Mouse (Mus musculus): ENCODE data around the gene Crhr2. TPM values are rescaled to one million over a fixed set of nuclear protein-coding genes. Genes with fewer than 3 reads are reported as not detected.

The Crhr2 gene
- polyA plus RNA-seq, 1 experiment from 2014 or later: not detected

GRCm38 (mm10) chr6:55054491-55054890, 78.3 kb downstream of the Crhr2 start:
- no peaks in the 10 kb centered on the region for H3K9me3 ChIP-seq (ENCODE audit: control insufficient read depth, low read length)
- 91% methylated on average over 4 of the region's 4 CpGs for WGBS
- DNase-seq (ENCODE audit: low spot score): no peak
- H3K27ac ChIP-seq (replicated peaks; ENCODE audit: low read depth, low read length): no peak overlapping the region
- no peaks in the 10 kb centered on the region for H3K27me3 ChIP-seq (ENCODE audit: control insufficient read depth, insufficient read depth, low read length)
- peaks cover 9% of the 10 kb centered on the region; the same call in 1 of the 2 replicates for H3K36me3 ChIP-seq (ENCODE audit: control insufficient read depth, insufficient read depth, low read length)
- H3K4me2 ChIP-seq (ENCODE audit: low read depth, severe bottlenecking): no peak overlapping the region
- no peaks in the 10 kb centered on the region for H3K4me1 ChIP-seq (ENCODE audit: control insufficient read depth, insufficient read depth, low read length)
- no peak overlapping the region for H3K4me3 ChIP-seq (ENCODE audit: low read depth, low read length)
- ATAC-seq (ENCODE audit: insufficient number of reproducible peaks, low FRiP score, low TSS enrichment, low read depth): no peak
- H3K9ac ChIP-seq (ENCODE audit: low read length): no peak overlapping the region

GRCm38 (mm10) chr6:55049186-55049585, 83.6 kb downstream of the Crhr2 start:
- no peaks in the 10 kb centered on the region for H3K9me3 ChIP-seq (ENCODE audit: control insufficient read depth, low read length)
- no peaks in the 10 kb centered on the region for H3K27me3 ChIP-seq (ENCODE audit: control insufficient read depth, insufficient read depth, low read length)
- no peak for DNase-seq (ENCODE audit: low spot score)
- H3K4me3 ChIP-seq (ENCODE audit: low read depth, low read length): no peak overlapping the region
- ATAC-seq (ENCODE audit: insufficient number of reproducible peaks, low FRiP score, low TSS enrichment, low read depth): no peak
- H3K27ac ChIP-seq (replicated peaks; ENCODE audit: low read depth, low read length): no peak overlapping the region
- H3K4me1 ChIP-seq (ENCODE audit: control insufficient read depth, insufficient read depth, low read length): no peaks in the 10 kb centered on the region
- WGBS: 91% methylated on average over 10 of the region's 10 CpGs
- H3K36me3 ChIP-seq (ENCODE audit: control insufficient read depth, insufficient read depth, low read length): peaks cover 12% of the 10 kb centered on the region
- no peak overlapping the region for H3K4me2 ChIP-seq (ENCODE audit: low read depth, severe bottlenecking)
- no peak overlapping the region for H3K9ac ChIP-seq (ENCODE audit: low read length)

DNA sequence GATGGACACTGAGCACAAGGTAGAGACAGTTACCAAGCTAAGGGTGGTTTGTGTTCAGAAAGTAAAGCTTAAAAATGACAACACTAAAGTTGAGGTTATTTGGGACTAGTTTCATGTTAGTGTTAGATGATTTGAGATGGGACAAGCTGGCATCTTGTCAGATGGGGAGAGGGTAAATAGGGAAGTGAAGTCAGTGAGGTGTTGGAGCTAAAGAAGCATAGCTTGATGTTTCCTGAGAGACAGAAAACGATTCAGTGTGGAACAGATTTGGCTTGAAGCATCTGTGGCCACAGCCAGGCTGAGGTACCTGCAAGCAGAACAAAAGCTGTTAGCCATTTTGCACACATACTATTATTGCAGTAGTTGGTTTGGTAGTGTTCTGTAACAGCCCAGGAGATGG, 87.5 kb downstream of the Crhr2 start:
- Histone ChIP-seq H3K4me2 (ENCODE audit: low read depth, severe bottlenecking) (no peak overlapping the region), H3K27ac (replicated peaks; ENCODE audit: low read depth, low read length) (no peak overlapping the region), H3K4me1 (ENCODE audit: control insufficient read depth, insufficient read depth, low read length) (no peaks in the 10 kb centered on the region), H3K9me3 (ENCODE audit: control insufficient read depth, low read length) (no peaks in the 10 kb centered on the region), H3K36me3 (ENCODE audit: control insufficient read depth, insufficient read depth, low read length) (peaks cover 3% of the 10 kb centered on the region; the same call in 1 of the 2 replicates), H3K4me3 (ENCODE audit: low read depth, low read length) (no peak overlapping the region), H3K9ac (ENCODE audit: low read length) (no peak overlapping the region), H3K27me3 (ENCODE audit: control insufficient read depth, insufficient read depth, low read length) (no peaks in the 10 kb centered on the region)
- ATAC-seq (ENCODE audit: insufficient number of reproducible peaks, low FRiP score, low TSS enrichment, low read depth) (no peak), DNase-seq (ENCODE audit: low spot score) (no peak)
- WGBS: 72% methylated on average over 1 of the region's 1 CpGs

- H3K4me3 ChIP-seq (ENCODE audit: low read depth, low read length): no peak overlapping the region
- no peak overlapping the region for H3K9ac ChIP-seq (ENCODE audit: low read length)
- no peak for ATAC-seq (ENCODE audit: insufficient number of reproducible peaks, low FRiP score, low TSS enrichment, low read depth)
- H3K36me3 ChIP-seq (ENCODE audit: control insufficient read depth, insufficient read depth, low read length): peaks cover 3% of the 10 kb centered on the region; the same call in 1 of the 2 replicates
- H3K27ac ChIP-seq (replicated peaks; ENCODE audit: low read depth, low read length): no peak overlapping the region
- H3K4me2 ChIP-seq (ENCODE audit: low read depth, severe bottlenecking): no peak overlapping the region
- WGBS: 80% methylated on average over 5 of the region's 5 CpGs
- H3K27me3 ChIP-seq (ENCODE audit: control insufficient read depth, insufficient read depth, low read length): no peaks in the 10 kb centered on the region
- no peaks in the 10 kb centered on the region for H3K4me1 ChIP-seq (ENCODE audit: control insufficient read depth, insufficient read depth, low read length)
- no peaks in the 10 kb centered on the region for H3K9me3 ChIP-seq (ENCODE audit: control insufficient read depth, low read length)
- DNase-seq (ENCODE audit: low spot score): no peak
Observed at GRCm38 (mm10) chr6:55044542-55044941, 88.3 kb downstream of the Crhr2 start.

- Histone ChIP-seq H3K9ac (ENCODE audit: low read length) (no peak overlapping the region), H3K27me3 (ENCODE audit: control insufficient read depth, insufficient read depth, low read length) (no peaks in the 10 kb centered on the region), H3K9me3 (ENCODE audit: control insufficient read depth, low read length) (no peaks in the 10 kb centered on the region), H3K4me1 (ENCODE audit: control insufficient read depth, insufficient read depth, low read length) (peaks cover 6% of the 10 kb centered on the region; the same call in 1 of the 2 replicates), H3K4me3 (ENCODE audit: low read depth, low read length) (no peak overlapping the region), H3K4me2 (ENCODE audit: low read depth, severe bottlenecking) (no peak overlapping the region), H3K27ac (replicated peaks; ENCODE audit: low read depth, low read length) (no peak overlapping the region), H3K36me3 (ENCODE audit: control insufficient read depth, insufficient read depth, low read length) (peaks cover 3% of the 10 kb centered on the region; the same call in 1 of the 2 replicates)
- no peak for ATAC-seq (ENCODE audit: insufficient number of reproducible peaks, low FRiP score, low TSS enrichment, low read depth)
- WGBS: 82% methylated on average over 8 of the region's 8 CpGs
- no peak for DNase-seq (ENCODE audit: low spot score)
Observed at GRCm38 (mm10) chr6:55043206-55043605, 89.6 kb downstream of the Crhr2 start.

Other genes starting within 250 kb of the Crhr2 start
- 2.2 and 2.4 TPM in 2 replicates for gene Nod1, start 160.4 kb downstream of the Crhr2 start, polyA plus RNA-seq (2014; fragmentation: Nextera tagmentation; extraction: Ambion mirVana)
- 8.3 and 11.3 TPM in 2 replicates for gene Ggct, start 140.1 kb downstream of the Crhr2 start, polyA plus RNA-seq (2014; fragmentation: Nextera tagmentation; extraction: Ambion mirVana)
- 167 and 172 TPM in 2 replicates for gene Gars, start 95.0 kb downstream of the Crhr2 start, polyA plus RNA-seq (2014; fragmentation: Nextera tagmentation; extraction: Ambion mirVana)
- 0.13 and 0.17 TPM in 2 replicates for gene Inmt, start 42.0 kb upstream of the Crhr2 start, polyA plus RNA-seq (2014; fragmentation: Nextera tagmentation; extraction: Ambion mirVana)
- 17.2 and 17.4 TPM in 2 replicates for gene Mindy4, start 70.4 kb upstream of the Crhr2 start, polyA plus RNA-seq (2014; fragmentation: Nextera tagmentation; extraction: Ambion mirVana)
- 0.26 and 0.64 TPM in 2 replicates for gene Aqp1, start 203.4 kb upstream of the Crhr2 start, polyA plus RNA-seq (2014; fragmentation: Nextera tagmentation; extraction: Ambion mirVana)
- not detected in 2 replicates for gene Ghrhr, start 243.3 kb upstream of the Crhr2 start, polyA plus RNA-seq (2014; fragmentation: Nextera tagmentation; extraction: Ambion mirVana)

Data from limb, embryonic 11.5 days (tissue).